Mouse (Mus musculus) lung, embryonic 14.5 days (tissue): ENCODE measurements around the gene Pltp. TPM values are rescaled to one million over a fixed set of nuclear protein-coding genes. Genes with fewer than 3 reads are reported as not detected.

Experiments used
- ATAC-seq: fragments of 200-750 bp; cut with Nextera tagmentation; 2 replicates; pipeline ENCODE4 v1.8.0; 2017; ENCODE audit warnings: mild to moderate bottlenecking, moderate TSS enrichment, moderate library complexity; ENCODE audit not compliant: insufficient read depth
- DNase-seq: peaks from one replicate; pipeline ENCODE4 v3.0.0-alpha.2; 2015
- H3K27ac ChIP-seq: fragments of 300-500 bp; sonication (generic); 2 replicates; pipeline ENCODE4 v1.5.1; 2014; ENCODE audit warnings: low read depth, mild to moderate bottlenecking, moderate library complexity
- H3K27me3 ChIP-seq: fragments of 300-500 bp; sonication (generic); 2 replicates; pipeline ENCODE4 v1.6.1; 2014; ENCODE audit warnings: low read length, control low read depth; ENCODE audit not compliant: insufficient read depth
- H3K36me3 ChIP-seq: fragments of 300-500 bp; sonication (generic); 2 replicates; pipeline ENCODE4 v1.6.1; 2014; ENCODE audit warnings: control low read depth; ENCODE audit not compliant: insufficient read depth
- H3K4me1 ChIP-seq: fragments of 300-500 bp; sonication (generic); 2 replicates; pipeline ENCODE4 v1.6.1; 2014; ENCODE audit warnings: antibody characterized with exemption, control low read depth; ENCODE audit not compliant: insufficient read depth
- H3K4me2 ChIP-seq: fragments of 300-500 bp; sonication (generic); 2 replicates; pipeline ENCODE4 v1.6.1; 2014; ENCODE audit warnings: mild to moderate bottlenecking
- H3K4me3 ChIP-seq: fragments of 300-500 bp; sonication (generic); 2 replicates; pipeline ENCODE4 v1.5.1; 2014; ENCODE audit warnings: low read depth, low read length
- H3K9ac ChIP-seq: fragments of 300-500 bp; sonication (generic); 2 replicates; pipeline ENCODE4 v1.6.1; 2014
- H3K9me3 ChIP-seq: fragments of 300-500 bp; sonication (generic); 2 replicates; pipeline ENCODE4 v1.6.1; 2016; ENCODE audit warnings: low read depth, low read length, control low read depth
- CTCF ChIP-seq: IDR thresholded peaks from 2 replicates; pipeline ENCODE4 v1.5.1; 2016; ENCODE audit warnings: antibody characterized with exemption, low read depth
- WGBS: fragments of 180-500 bp; shearing (Covaris S2); extraction: QIAGEN DNeasy Blood & Tissue Kit; methylation state at CpG from one replicate; pipeline ENCODE4 v1.1.7; 2014; 5-methylcytosine and 5-hydroxymethylcytosine counted together
- polyA plus RNA-seq: library from polyadenylated mRNA; unstranded; fragments of >200 nt; fragmentation: Nextera tagmentation; extraction: Ambion mirVana; gene quantifications from 2 replicates; pipeline ENCODE4 v1.2.1, GENCODE M21; 2014

Gene Pltp
- polyA plus RNA-seq, 1 experiment from 2014 or later, result 126 TPM

DNA sequence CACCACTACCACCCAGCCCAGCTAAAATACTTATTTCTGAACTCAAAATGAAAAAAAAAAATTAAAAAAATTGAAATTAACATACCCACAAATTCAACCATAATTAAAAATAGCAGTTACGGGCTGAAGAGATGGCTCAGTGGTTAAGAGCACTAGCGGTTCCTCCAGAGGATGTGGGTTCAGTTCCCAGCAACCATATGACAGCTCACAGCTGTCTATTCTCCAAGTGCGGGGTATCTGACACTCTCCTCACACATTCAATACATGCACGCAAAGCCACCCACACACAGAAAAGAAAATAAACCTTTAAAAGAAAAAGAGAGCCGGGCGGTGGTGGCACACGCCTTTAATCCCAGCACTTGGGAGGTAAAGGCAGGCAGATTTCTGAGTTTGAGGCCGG lies 7.5 kb downstream of the Pltp start:
- no peaks in the 10 kb centered on the region; the same call in 1 of the 2 replicates for H3K9me3 ChIP-seq
- no peak for ATAC-seq
- no peak overlapping the region for H3K9ac ChIP-seq
- peaks cover 36% of the 10 kb centered on the region for H3K36me3 ChIP-seq
- no peak for TF ChIP-seq CTCF
- H3K4me3 ChIP-seq, result no peak overlapping the region
- DNase-seq, result no peak
- H3K4me1 ChIP-seq, result 0 out of 2 replicates have a peak, but pooled peaks cover 4% of the 10 kb centered on the region
- 62% methylated on average over 8 of the region's 8 CpGs for WGBS
- H3K27ac ChIP-seq, result no peak overlapping the region
- H3K27me3 ChIP-seq, result no peaks in the 10 kb centered on the region
- H3K4me2 ChIP-seq, result no peak overlapping the region

DNA sequence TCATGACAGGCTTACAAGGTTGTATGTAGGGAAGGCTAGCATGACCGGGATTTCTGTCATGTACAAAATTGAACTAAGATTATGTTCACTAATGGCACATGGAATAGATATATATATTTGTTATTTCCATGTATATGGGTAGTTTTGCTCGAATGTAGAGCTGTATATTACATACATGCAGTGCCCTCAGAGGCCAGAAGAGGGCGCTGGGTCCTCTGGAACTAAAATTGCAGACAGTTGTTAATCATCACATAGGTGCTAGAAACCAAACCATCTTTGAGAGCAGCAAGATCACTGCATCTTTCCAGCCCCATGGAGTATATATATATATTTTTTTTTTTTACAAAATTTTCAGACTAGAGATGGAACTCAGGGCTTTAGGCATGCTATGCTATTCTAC lies 11.7 kb downstream of the Pltp start:
- 57% methylated on average over 3 of the region's 3 CpGs for WGBS
- H3K9ac ChIP-seq, result no peak overlapping the region
- ATAC-seq, result no peak
- no peaks in the 10 kb centered on the region for H3K27me3 ChIP-seq
- no peak overlapping the region for H3K4me2 ChIP-seq
- H3K9me3 ChIP-seq, result no peaks in the 10 kb centered on the region; the same call in 1 of the 2 replicates
- DNase-seq, result peak; percentile 48
- no peak overlapping the region for H3K4me3 ChIP-seq
- TF ChIP-seq CTCF, result peak; percentile 54
- peaks cover 40% of the 10 kb centered on the region for H3K36me3 ChIP-seq
- no peak overlapping the region for H3K27ac ChIP-seq
- H3K4me1 ChIP-seq, result no peaks in the 10 kb centered on the region

DNA sequence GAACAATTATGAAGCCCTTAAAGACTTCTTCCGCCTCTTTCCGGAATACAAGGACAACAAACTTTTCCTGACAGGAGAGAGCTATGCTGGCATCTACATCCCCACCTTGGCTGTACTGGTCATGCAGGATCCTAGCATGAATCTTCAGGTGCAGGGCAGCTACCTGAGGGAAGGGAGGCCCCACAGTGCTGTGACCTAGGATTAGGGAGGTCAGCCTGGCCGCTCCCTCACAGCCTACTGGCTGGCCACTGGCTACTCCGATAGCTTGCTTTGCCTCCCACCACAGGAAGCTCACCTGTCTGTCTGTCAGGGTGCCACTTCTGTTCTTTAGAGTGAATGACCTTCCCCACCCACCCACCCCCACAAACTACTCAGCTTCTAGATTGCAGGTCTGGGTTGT lies 22.3 kb downstream of the Pltp start:
- H3K4me1 ChIP-seq, result 0 out of 2 replicates have a peak, but pooled peaks cover 2% of the 10 kb centered on the region
- ATAC-seq (no peak), DNase-seq (no peak)
- no peaks in the 10 kb centered on the region for H3K27me3 ChIP-seq
- H3K36me3 ChIP-seq, result peaks cover 45% of the 10 kb centered on the region
- no peak for TF ChIP-seq CTCF
- H3K4me2 ChIP-seq, result peak overlapping the region; percentile 98
- no peak overlapping the region for H3K27ac ChIP-seq
- 88% methylated on average over 4 of the region's 4 CpGs for WGBS
- H3K9me3 ChIP-seq, result no peaks in the 10 kb centered on the region
- H3K4me3 ChIP-seq, result no peak overlapping the region
- no peak overlapping the region; the same call in 1 of the 2 replicates for H3K9ac ChIP-seq

DNA sequence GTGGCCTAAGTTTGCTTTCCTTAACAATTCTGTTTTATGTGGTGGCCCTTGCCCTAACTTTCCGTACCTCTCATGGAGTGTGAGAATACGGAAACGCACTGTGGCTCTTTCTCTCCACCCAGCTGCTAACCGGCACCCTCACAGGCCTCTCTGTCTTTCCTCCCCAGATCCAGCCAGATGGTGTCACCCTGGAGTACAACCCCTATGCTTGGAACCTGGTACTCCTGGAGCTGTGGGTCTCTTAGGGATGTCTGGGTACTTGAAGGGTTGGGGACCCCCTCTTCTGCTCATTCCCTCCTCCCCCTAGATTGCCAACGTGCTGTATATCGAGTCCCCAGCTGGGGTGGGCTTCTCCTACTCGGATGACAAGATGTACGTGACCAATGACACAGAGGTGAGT lies 23.0 kb downstream of the Pltp start:
- H3K4me2 ChIP-seq, result peak overlapping the region; percentile 98
- H3K27me3 ChIP-seq, result no peaks in the 10 kb centered on the region
- TF ChIP-seq CTCF, result 0 out of 2 replicates have a peak, but pooled peaks have one; percentile 18
- ATAC-seq, result no peak
- peak overlapping the region; percentile 73 for H3K4me3 ChIP-seq
- 0 out of 2 replicates have a peak, but pooled peaks cover 2% of the 10 kb centered on the region for H3K4me1 ChIP-seq
- H3K27ac ChIP-seq, result peak overlapping the region; percentile 36; the same call in 1 of the 2 replicates
- no peaks in the 10 kb centered on the region for H3K9me3 ChIP-seq
- H3K36me3 ChIP-seq, result peaks cover 38% of the 10 kb centered on the region
- WGBS, result 35% methylated on average over 8 of the region's 8 CpGs
- H3K9ac ChIP-seq, result peak overlapping the region; percentile 72
- DNase-seq, result no peak

DNA sequence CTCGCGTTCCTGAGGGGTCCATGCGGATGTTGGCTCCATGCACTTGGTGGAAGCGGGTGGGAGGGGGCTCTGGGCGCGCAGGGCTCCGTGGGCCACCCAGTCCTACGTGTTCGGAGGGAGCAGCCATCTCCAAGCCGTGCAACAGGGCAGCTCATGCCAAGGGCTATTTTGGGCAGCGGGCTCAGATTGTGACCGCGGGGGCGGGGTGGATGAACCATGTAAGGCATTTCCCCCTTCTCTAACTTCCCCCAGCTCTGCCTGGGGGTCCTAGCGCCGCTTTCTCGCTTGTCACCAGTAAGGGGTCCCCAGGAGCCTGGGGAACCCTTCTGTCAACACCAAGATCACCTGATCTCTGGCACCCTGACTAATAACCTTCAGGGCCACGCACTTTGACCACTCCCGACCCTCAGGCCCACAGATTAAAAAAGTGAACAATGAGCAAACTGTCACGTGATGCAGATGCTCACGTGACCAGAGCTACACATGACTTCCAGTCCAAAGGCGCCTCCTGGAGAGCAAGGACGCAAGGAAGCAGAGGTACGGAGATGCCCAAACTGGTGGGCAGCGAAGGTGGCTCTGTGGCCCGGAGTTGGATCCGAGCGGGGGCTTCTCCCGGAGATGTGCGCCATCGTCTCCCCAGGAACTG lies 24.1 kb downstream of the Pltp start, which contains the start of gene Neurl2:
Neurl2 (minus strand) TSS at position 143 of the 646 bp plus-strand sequence.
- peak; percentile 81 for ATAC-seq
- peak within 1 kb of the TSS; percentile 98 for H3K4me2 ChIP-seq
- no peaks in the 10 kb centered on the region for H3K27me3 ChIP-seq

DNA sequence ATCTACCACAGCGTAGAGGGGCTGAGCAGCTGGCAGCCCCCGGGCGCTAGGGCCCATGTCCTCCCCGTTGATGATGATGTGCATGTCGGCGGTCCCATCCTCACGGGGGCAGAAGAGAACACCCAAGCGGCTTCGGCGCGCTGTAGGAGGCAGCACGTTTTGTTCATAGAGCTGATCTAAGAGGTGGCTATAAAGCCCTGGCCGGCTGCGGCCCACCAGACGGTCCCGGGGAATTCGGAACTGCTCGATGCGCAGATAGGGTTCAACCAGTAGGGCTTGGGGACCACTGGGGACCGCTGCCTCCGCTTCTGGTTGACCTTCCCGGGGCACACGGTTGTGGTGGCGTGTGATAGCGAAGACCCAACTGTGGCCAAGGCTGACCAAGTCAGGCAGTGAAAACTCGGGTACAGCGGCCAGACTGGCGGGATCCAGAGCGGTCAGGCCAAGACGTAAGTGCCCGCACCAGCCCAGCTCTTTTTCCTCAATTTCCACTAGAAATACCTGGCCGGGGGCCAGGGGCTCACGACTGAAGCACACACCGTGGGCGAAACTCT lies 24.7 kb downstream of the Pltp start, which contains the start of gene Ctsa:
Ctsa (plus strand) TSS at position 126 of the 554 bp plus-strand sequence.
- H3K9me3 ChIP-seq, result no peaks in the 10 kb centered on the region
- peaks cover 35% of the 10 kb centered on the region for H3K36me3 ChIP-seq
- no peaks in the 10 kb centered on the region for H3K27me3 ChIP-seq
- H3K27ac ChIP-seq, result peak within 1 kb of the TSS; percentile 95
- peak within 1 kb of the TSS; percentile 98 for H3K4me2 ChIP-seq
- H3K4me1 ChIP-seq, result 0 out of 2 replicates have a peak, but pooled peaks cover 2% of the 10 kb centered on the region
- ATAC-seq (peak; percentile 84), DNase-seq (peak; percentile 91)
- H3K4me3 ChIP-seq, result peak within 1 kb of the TSS; percentile 73
- WGBS, result under 1% methylated on average over 35 of the region's 35 CpGs
- TF ChIP-seq CTCF, result peak; percentile 79
- H3K9ac ChIP-seq, result peak within 1 kb of the TSS; percentile 72

More for the DNA sequence above, 24.1 kb downstream of the Pltp start, which contains the start of gene Neurl2:
- Histone ChIP-seq H3K4me1 (0 out of 2 replicates have a peak, but pooled peaks cover 2% of the 10 kb centered on the region), H3K27ac (peak within 1 kb of the TSS; percentile 95), H3K36me3 (peaks cover 35% of the 10 kb centered on the region), H3K4me3 (peak within 1 kb of the TSS; percentile 73), H3K9me3 (no peaks in the 10 kb centered on the region), H3K9ac (peak within 1 kb of the TSS; percentile 72)
- 0% methylated on average over 31 of the region's 31 CpGs for WGBS
- DNase-seq, result peak; percentile 99
- TF ChIP-seq CTCF, result no peak
